Mouse (Mus musculus) cerebellum, adult 11 months (tissue): Measurements from ENCODE around the gene Klhl42.

Experiments used
- DNase-seq: peaks from one replicate; pipeline ENCODE4 v3.0.0; 2022

Gene Klhl42

DNA sequence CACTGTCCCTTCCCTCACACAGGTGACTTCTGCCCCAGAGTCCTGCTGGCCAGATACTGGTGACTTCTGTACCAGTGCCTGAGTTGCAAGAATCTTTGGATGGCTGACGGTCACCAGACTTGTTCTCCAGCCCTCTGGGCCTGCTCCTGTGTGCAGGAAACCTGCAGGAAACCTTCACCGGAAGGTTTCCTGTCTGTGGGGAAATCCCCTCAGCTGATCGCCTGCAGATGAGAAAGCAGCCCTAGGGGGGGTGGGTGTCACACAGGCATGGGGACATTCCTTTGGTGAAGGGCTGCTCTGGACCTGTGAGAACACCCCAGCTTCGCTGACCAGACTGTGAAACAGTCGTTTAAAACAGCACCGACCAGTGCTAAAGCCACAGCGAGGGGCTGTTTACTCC, 63.9 kb downstream of the Klhl42 start:
- no peak for DNase-seq

DNA sequence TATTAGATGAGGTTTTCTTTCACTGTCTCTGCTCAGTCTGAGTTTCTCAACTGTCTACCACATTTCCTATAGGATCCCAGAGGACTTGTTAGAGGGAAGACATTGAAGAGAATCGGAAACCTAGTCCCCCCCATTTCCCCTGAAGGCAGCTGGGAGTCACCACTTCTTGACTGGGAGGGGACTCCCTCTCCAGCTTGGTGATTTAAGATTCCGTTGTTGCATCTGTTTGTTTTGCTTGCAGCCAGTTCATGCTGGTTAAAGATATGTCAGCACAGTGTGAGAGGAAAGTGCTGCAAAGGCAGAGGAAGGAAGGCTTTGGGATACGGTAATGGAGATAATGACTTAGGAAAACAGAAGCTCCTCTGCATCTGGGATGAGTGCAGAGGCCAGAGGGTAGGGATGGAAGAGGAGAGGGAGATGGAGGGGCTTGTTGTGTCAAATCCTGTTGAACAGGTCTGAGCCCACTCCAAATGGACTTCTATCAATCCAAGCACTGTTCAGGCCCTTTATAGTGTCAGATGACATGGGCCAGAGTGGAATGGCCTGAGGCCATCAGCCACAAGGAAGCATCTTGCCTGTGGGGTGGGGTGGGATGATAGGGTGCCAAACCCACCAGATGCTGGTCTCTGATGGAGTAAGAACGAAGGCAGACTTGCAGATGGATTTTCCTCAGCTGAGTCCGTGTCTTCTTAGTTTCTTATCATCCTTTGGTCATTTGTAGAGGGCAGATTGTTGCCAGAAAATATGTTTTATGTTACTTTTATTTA, 70.8 kb downstream of the Klhl42 start:
- DNase-seq: no peak
